Mouse (Mus musculus): ENCODE measurements around the gene Zp3r. TPM values are rescaled to one million over a fixed set of nuclear protein-coding genes. Genes with fewer than 3 reads are reported as not detected.
A peak's percentile ranks its signal among the peaks of the same experiment; 100 is the strongest.

The Zp3r gene
- polyA plus RNA-seq, 1 experiment from 2014 or later, result not detected

GRCm38 (mm10) chr1:130588659-130589058 lies 40.8 kb downstream of the Zp3r start:
- Histone ChIP-seq H3K36me3 (ENCODE audit: control insufficient read depth, insufficient read depth) (no peaks in the 10 kb centered on the region), H3K4me1 (replicated peaks; ENCODE audit: control insufficient read depth, insufficient read depth, low read length) (no peaks in the 10 kb centered on the region), H3K4me3 (replicated peaks; ENCODE audit: low read length) (no peak overlapping the region), H3K27ac (ENCODE audit: low read length) (no peak overlapping the region), H3K9ac (replicated peaks; ENCODE audit: low read depth, low read length) (no peak overlapping the region), H3K4me2 (ENCODE audit: low read length) (no peak overlapping the region), H3K9me3 (ENCODE audit: control insufficient read depth, low read length) (no peaks in the 10 kb centered on the region), H3K27me3 (replicated peaks; ENCODE audit: control insufficient read depth, insufficient read depth, low read length) (no peaks in the 10 kb centered on the region)
- WGBS, result 85% methylated on average over 9 of the region's 9 CpGs
- ATAC-seq, result no peak

GRCm38 (mm10) chr1:130576389-130576788 lies 53.0 kb downstream of the Zp3r start:
- peak; percentile 61; the same call in 1 of the 2 replicates for ATAC-seq
- no peak overlapping the region for H3K4me2 ChIP-seq (ENCODE audit: low read length)
- 26% methylated on average over 4 of the region's 4 CpGs for WGBS
- H3K4me1 ChIP-seq (replicated peaks; ENCODE audit: control insufficient read depth, insufficient read depth, low read length), result no peaks in the 10 kb centered on the region
- no peak overlapping the region for H3K9ac ChIP-seq (replicated peaks; ENCODE audit: low read depth, low read length)
- H3K36me3 ChIP-seq (ENCODE audit: control insufficient read depth, insufficient read depth), result no peaks in the 10 kb centered on the region
- H3K4me3 ChIP-seq (replicated peaks; ENCODE audit: low read length), result no peak overlapping the region
- H3K27ac ChIP-seq (ENCODE audit: low read length), result no peak overlapping the region
- H3K27me3 ChIP-seq (replicated peaks; ENCODE audit: control insufficient read depth, insufficient read depth, low read length), result no peaks in the 10 kb centered on the region
- H3K9me3 ChIP-seq (ENCODE audit: control insufficient read depth, low read length), result no peaks in the 10 kb centered on the region

- Histone ChIP-seq H3K36me3 (ENCODE audit: control insufficient read depth, insufficient read depth) (no peaks in the 10 kb centered on the region), H3K9ac (replicated peaks; ENCODE audit: low read depth, low read length) (no peak overlapping the region), H3K27me3 (replicated peaks; ENCODE audit: control insufficient read depth, insufficient read depth, low read length) (no peaks in the 10 kb centered on the region), H3K4me2 (ENCODE audit: low read length) (no peak overlapping the region), H3K9me3 (ENCODE audit: control insufficient read depth, low read length) (no peaks in the 10 kb centered on the region), H3K4me3 (replicated peaks; ENCODE audit: low read length) (no peak overlapping the region), H3K4me1 (replicated peaks; ENCODE audit: control insufficient read depth, insufficient read depth, low read length) (no peaks in the 10 kb centered on the region), H3K27ac (ENCODE audit: low read length) (no peak overlapping the region)
- no peak for ATAC-seq
Measured at GRCm38 (mm10) chr1:130575962-130576361, 53.5 kb downstream of the Zp3r start.

GRCm38 (mm10) chr1:130551407-130552249 lies 77.8 kb downstream of the Zp3r start:
- H3K9me3 ChIP-seq (ENCODE audit: control insufficient read depth, low read length), result no peaks in the 10 kb centered on the region
- no peaks in the 10 kb centered on the region for H3K4me1 ChIP-seq (replicated peaks; ENCODE audit: control insufficient read depth, insufficient read depth, low read length)
- H3K4me2 ChIP-seq (ENCODE audit: low read length), result no peak overlapping the region
- H3K36me3 ChIP-seq (ENCODE audit: control insufficient read depth, insufficient read depth), result no peaks in the 10 kb centered on the region
- H3K27me3 ChIP-seq (replicated peaks; ENCODE audit: control insufficient read depth, insufficient read depth, low read length), result no peaks in the 10 kb centered on the region
- WGBS, result 62% methylated on average over 5 of the region's 5 CpGs
- no peak overlapping the region for H3K4me3 ChIP-seq (replicated peaks; ENCODE audit: low read length)
- no peak overlapping the region for H3K27ac ChIP-seq (ENCODE audit: low read length)
- H3K9ac ChIP-seq (replicated peaks; ENCODE audit: low read depth, low read length), result no peak overlapping the region
- ATAC-seq, result no peak

GRCm38 (mm10) chr1:130550242-130551167 lies 78.9 kb downstream of the Zp3r start:
- no peaks in the 10 kb centered on the region for H3K4me1 ChIP-seq (replicated peaks; ENCODE audit: control insufficient read depth, insufficient read depth, low read length)
- H3K36me3 ChIP-seq (ENCODE audit: control insufficient read depth, insufficient read depth), result no peaks in the 10 kb centered on the region
- H3K27ac ChIP-seq (ENCODE audit: low read length), result no peak overlapping the region
- H3K9me3 ChIP-seq (ENCODE audit: control insufficient read depth, low read length), result no peaks in the 10 kb centered on the region
- WGBS, result 76% methylated on average over 19 of the region's 19 CpGs
- ATAC-seq, result no peak
- no peak overlapping the region for H3K9ac ChIP-seq (replicated peaks; ENCODE audit: low read depth, low read length)
- no peak overlapping the region for H3K4me2 ChIP-seq (ENCODE audit: low read length)
- no peaks in the 10 kb centered on the region for H3K27me3 ChIP-seq (replicated peaks; ENCODE audit: control insufficient read depth, insufficient read depth, low read length)
- H3K4me3 ChIP-seq (replicated peaks; ENCODE audit: low read length), result no peak overlapping the region

GRCm38 (mm10) chr1:130549698-130550097 lies 79.7 kb downstream of the Zp3r start:
- H3K4me1 ChIP-seq (replicated peaks; ENCODE audit: control insufficient read depth, insufficient read depth, low read length), result no peaks in the 10 kb centered on the region
- H3K27me3 ChIP-seq (replicated peaks; ENCODE audit: control insufficient read depth, insufficient read depth, low read length), result no peaks in the 10 kb centered on the region
- WGBS, result 89% methylated on average over 6 of the region's 6 CpGs
- no peak for ATAC-seq
- H3K4me3 ChIP-seq (replicated peaks; ENCODE audit: low read length), result no peak overlapping the region
- no peaks in the 10 kb centered on the region for H3K9me3 ChIP-seq (ENCODE audit: control insufficient read depth, low read length)
- no peak overlapping the region for H3K9ac ChIP-seq (replicated peaks; ENCODE audit: low read depth, low read length)
- no peaks in the 10 kb centered on the region for H3K36me3 ChIP-seq (ENCODE audit: control insufficient read depth, insufficient read depth)
- H3K27ac ChIP-seq (ENCODE audit: low read length), result no peak overlapping the region
- H3K4me2 ChIP-seq (ENCODE audit: low read length), result no peak overlapping the region

- no peaks in the 10 kb centered on the region for H3K27me3 ChIP-seq (replicated peaks; ENCODE audit: control insufficient read depth, insufficient read depth, low read length)
- H3K27ac ChIP-seq (ENCODE audit: low read length), result no peak overlapping the region
- no peak overlapping the region for H3K4me2 ChIP-seq (ENCODE audit: low read length)
- no peak for ATAC-seq
- WGBS, result 58% methylated on average over 7 of the region's 7 CpGs
- no peaks in the 10 kb centered on the region for H3K36me3 ChIP-seq (ENCODE audit: control insufficient read depth, insufficient read depth)
- no peak overlapping the region for H3K9ac ChIP-seq (replicated peaks; ENCODE audit: low read depth, low read length)
- H3K4me3 ChIP-seq (replicated peaks; ENCODE audit: low read length), result no peak overlapping the region
- no peaks in the 10 kb centered on the region for H3K9me3 ChIP-seq (ENCODE audit: control insufficient read depth, low read length)
- no peaks in the 10 kb centered on the region for H3K4me1 ChIP-seq (replicated peaks; ENCODE audit: control insufficient read depth, insufficient read depth, low read length)
Measured at GRCm38 (mm10) chr1:130549160-130549559, 80.3 kb downstream of the Zp3r start.

GRCm38 (mm10) chr1:130547674-130548429 lies 81.6 kb downstream of the Zp3r start:
- Histone ChIP-seq H3K27me3 (replicated peaks; ENCODE audit: control insufficient read depth, insufficient read depth, low read length) (no peaks in the 10 kb centered on the region), H3K27ac (ENCODE audit: low read length) (no peak overlapping the region), H3K9ac (replicated peaks; ENCODE audit: low read depth, low read length) (no peak overlapping the region), H3K4me2 (ENCODE audit: low read length) (peak overlapping the region; percentile 45), H3K9me3 (ENCODE audit: control insufficient read depth, low read length) (no peaks in the 10 kb centered on the region), H3K4me1 (replicated peaks; ENCODE audit: control insufficient read depth, insufficient read depth, low read length) (no peaks in the 10 kb centered on the region), H3K4me3 (replicated peaks; ENCODE audit: low read length) (peak overlapping the region; percentile 16), H3K36me3 (ENCODE audit: control insufficient read depth, insufficient read depth) (no peaks in the 10 kb centered on the region)
- peak; percentile 45; the same call in 1 of the 2 replicates for ATAC-seq
- WGBS, result 24% methylated on average over 24 of the region's 25 CpGs
